Mouse (Mus musculus) gonadal fat pad, adult 2 months (tissue): ENCODE data around the gene Slc25a31. TPM values are rescaled to one million over a fixed set of nuclear protein-coding genes. Genes with fewer than 3 reads are reported as not detected.

ENCODE experiments used
- DNase-seq: peaks from one replicate; pipeline ENCODE4 v3.0.0-alpha.2; 2012; ENCODE audit warnings: low read depth
- polyA plus RNA-seq: library from polyadenylated mRNA; depleted of rRNA; stranded (reverse); fragments of >200 nt; gene quantifications from 2 replicates; pipeline ENCODE4 v1.2.3, GENCODE M21; 2012; rRNA removed

Gene Slc25a31
- 0.15 and 0.27 TPM in 2 replicates for polyA plus RNA-seq

DNA sequence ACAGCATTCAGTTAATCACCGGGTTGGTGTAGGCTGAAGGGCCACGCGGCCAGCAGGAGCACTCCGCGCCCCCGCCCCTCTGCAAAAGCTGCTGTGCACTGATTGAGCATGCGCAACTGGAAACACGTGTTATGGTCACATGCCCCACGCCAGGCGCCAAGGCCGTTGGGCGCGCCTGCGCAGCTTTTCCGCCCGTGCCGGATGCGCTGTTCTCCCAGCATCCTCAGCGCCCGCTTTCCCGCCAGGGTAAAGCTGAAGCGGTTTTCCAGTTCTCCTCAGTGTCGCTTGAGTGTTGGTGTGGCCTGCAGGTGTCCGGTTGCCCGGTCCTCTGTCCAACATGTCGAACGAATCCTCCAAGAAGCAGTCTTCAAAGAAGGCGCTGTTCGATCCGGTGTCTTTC is at the start of gene Slc25a31:
TSS of gene Slc25a31 (plus strand) at position 201 of the 400 bp plus-strand sequence.
- no peak for DNase-seq

DNA sequence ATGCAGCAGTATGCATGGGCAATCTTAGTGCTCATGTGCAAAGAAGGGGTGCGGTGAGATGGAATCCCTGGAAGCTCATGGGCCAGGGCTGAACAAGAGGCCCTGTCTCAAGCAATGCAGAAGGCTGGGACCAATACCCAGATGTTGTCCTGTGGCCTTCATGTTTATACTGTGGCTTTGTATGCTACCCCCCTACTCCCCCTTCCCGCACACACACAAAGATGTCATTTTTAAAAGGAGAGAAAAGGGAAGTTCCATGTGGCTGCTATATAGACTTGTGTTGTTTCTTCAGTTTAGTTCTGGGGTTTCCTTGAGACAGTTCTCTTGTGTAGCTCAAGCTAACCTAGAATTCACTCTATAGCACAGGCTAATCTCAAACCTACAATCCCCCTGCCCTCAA is 48.4 kb upstream of the Slc25a31 start:
- no peak for DNase-seq

DNA sequence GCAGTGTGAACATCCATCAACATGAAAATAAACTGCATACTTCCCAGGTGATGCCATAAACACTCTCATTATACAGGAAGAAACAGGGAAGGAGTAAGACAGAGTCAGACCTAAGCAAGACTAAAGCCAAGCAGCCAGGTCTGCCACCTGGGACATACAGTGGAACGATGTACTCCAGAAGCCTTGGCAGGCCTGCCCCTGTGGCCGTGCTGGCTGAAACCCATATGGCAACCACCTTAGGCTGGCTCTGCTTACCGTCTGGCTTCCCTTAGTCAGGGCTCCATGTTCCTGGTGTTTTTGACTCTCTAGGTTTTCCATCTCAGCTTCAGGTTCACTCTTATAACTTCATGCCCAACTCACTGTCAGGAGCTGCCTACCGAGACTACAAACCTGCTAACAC is 42.5 kb upstream of the Slc25a31 start:
- DNase-seq = no peak

DNA sequence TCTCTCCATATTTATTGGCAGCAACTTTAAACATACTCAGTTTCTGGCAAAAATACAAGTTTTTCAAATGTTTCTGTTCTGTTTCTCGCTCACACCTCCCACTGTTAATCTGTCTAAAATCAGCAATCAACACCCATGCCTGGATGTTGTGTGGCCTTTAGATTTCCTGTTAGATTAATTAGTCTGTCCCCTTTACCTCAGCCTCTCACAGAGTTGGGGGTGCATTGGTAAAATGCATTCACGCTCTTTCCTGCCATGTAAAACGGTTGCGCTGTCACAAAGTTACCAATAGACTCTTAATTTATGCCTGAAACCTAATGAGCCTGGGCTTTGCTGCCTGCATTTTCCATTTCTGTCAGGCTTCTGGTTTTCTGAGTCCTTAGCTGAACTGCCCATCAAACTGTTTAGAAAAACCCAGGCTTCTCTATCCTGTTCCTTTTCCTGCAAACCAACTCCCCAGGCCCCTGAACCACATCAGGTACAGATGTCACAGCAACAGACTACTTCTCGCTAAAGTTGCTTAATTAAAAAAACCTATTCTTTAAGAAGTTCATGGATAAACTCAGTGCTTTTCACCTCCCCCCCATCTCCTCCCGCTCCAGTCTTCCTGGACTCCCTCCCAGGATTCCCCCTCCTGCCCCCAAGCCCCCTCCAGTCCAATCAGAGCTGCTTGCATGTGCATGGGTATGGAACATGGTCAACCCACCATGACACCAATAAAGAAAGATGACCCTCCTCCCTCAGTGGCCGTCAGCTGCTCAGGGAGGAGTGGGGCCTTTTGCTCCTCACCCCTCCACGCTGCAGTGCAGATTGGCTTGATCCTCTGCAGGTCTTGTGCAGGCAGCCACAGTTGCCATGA is 41.6 kb upstream of the Slc25a31 start:
- no peak for DNase-seq

DNA sequence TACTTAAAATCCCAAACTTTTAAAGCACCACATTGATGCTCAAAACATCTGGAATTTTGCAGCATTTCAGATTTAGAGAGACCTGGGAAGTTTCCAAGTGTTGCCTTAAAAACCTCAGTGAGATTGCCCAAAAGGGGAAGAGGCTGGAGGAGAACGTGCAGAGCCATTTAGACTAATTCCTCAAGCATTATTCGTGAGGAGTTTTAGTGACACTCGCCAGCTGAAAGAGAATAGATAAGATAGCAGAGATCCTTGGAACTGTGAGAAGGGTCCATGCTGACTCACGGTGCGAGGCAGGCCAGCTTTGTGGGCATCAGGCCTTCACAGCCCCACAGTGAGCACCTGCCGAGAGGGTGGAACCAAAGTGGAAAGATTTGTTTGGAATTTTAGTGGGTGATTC is 39.8 kb upstream of the Slc25a31 start:
- no peak for DNase-seq

DNA sequence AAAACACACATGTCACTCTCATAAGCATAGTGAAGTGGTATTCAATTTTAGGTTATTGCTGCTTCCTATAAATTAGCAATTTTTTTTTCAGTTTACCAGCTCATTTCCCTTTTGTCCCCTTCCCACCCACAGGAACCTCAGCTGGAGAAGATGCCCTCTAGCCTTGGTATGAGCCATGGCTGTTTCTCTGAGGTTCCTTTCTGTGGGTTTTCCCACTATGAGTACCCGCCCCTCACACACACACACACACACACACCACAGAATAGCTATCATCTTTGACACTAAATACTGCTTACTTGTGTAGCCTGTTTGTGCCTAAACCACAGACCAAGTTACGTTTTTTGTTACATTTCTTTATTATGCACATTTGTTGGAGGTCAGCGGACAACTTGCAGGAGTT is 39.3 kb upstream of the Slc25a31 start:
- no peak for DNase-seq

DNA sequence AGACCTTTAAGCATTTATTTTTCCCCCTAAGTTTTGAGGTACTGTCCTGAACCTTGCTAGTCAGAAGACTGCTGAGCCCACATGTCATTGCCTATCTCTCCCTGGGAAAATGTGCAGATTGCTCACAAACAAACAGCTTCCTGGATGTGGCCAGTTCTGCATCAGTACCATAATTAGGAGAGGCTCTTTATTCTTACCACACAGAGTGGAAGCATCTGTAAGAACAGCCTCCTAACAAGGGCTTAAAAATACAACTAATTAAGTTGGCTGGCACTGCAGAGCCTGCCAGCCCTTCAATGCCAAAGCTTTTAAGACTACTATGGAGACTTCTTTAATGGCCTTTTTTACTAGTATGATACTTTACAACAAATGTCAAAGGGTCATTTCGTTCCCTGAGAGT is 35.1 kb upstream of the Slc25a31 start:
- DNase-seq = no peak

DNA sequence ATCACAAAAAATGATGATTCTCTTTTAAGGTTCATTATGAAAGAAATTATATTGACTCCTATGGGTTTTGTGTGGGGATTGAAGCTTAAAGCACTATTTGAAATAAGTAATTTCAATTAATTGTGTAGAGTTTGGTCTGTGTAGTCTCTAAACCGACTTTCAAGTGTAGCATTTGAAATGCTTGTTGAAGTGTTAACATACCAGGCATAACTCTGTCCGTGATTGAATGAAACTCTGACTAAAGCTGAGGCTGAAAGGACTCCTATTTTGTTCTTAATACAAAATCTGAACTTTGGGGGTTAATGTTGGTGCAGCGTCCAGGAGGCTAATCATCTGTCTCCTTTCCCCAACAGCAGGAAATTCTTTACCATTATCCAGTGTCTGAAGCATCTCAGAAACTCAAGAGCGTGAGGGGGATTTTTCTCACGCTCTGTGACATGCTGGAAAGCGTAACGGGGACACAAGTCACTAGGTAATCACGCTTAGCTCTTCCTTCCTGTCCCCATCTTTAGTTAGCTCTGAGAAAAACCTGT is 33.7 kb upstream of the Slc25a31 start:
- DNase-seq = no peak

DNA sequence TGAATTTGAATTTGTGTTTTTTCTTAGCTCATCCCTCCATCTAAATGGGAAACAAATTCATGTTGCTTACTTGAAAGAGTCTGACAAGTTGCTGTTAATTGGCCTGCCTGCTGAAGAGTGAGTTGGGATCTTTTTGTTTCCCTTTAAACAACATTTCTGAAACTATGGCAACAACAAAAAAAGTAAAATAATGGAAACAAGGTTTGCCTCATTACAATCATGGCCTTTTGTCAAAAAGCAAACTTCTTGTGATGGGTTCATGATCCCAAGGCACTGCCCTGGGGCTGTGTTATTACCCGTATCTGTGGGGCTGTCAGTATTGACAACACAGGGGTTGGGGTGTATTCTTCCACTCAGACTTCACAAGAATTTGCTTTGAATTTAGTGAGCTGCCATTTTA is 29.8 kb upstream of the Slc25a31 start:
- DNase-seq = no peak

DNA sequence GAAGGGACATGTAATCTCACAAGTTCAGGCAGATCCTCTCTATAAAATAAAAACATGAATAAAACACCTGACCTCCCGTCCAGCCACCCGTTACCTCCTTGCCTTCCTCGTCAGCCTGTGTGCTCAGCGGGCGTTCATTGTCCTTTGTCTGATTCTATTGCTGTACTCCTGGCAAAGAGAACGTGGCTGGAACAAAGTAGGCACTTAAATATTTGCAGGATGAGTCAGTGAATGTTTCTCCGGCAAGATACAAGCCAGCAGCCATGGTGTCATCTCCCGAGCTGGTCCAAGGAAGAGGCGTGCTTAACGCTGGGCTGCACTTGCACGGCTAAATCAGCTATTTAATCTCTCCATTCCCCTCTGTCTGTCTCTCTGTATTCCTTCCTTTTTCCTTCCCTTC is 26.3 kb upstream of the Slc25a31 start:
- peak; percentile 50 for DNase-seq

DNA sequence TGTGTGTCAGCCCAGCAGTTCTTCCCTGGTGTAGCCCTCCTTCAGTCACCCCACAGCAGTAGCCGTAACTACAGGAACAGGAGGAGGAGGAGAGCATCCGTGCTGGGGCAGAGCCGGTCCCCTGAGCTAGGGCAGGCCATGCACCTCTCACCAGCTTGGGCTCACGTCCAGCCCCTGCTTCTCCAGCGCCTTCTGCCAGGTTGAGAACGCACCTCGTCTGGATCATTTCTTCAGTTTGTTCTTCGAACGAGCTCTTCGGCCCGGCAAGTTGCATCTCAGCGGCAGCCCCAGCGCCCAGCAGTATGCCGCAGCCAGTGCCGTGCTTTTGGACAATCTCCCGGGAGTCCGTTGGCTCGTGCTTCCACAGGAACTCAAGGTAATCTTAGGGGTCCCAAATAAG is 25.5 kb upstream of the Slc25a31 start:
- no peak for DNase-seq

DNA sequence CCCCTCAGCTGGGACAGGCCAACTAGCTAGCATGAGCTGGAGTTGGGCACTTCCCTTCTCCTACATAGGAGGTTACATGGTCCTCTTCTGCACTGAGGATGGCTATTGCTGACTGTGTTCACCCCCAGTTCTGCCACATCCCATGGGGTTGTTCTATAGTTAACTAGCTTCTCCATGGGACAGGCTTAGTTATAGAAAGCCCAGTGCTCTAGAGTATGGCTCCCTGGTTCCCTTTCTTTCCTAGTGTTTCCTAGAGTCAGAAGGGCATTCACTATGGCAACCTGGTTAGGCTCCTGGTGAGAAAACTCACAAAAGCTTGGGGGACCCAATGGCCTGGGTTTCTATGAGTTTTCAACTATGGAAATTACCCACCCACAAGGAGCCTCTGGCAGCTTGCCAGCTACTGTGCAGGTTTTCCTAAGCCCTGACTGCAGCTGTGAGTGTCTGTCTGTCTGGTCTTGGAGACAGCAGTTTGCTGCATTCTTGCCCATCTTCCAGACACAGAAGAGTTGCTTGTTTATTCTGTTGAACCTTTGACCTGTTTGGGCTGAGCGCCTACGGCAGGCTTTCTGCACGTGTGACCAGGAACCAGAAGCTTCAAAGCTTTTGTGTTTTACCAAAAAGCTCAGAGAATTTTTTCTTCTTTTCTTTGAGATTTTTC is 22.7 kb upstream of the Slc25a31 start:
- no peak for DNase-seq

DNA sequence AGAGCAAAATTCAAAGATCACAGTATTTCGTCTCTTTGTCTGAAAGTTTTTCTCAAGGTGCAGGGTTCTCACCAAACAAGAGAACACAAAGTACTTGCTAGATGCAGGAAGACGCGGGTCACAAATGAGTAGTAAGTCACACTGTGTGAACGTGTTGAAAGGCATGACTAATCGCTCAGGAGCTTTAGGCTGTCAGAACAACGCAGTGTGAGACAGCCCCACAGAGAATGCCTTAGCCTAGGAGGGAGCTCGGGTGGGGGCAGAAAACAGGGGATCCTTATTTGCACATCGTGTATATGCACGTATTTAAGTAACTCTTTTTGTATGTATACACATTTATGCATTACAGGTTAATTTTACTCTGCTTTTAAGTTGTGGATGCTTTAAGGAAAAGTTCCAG is 21.8 kb upstream of the Slc25a31 start:
- DNase-seq = no peak

DNA sequence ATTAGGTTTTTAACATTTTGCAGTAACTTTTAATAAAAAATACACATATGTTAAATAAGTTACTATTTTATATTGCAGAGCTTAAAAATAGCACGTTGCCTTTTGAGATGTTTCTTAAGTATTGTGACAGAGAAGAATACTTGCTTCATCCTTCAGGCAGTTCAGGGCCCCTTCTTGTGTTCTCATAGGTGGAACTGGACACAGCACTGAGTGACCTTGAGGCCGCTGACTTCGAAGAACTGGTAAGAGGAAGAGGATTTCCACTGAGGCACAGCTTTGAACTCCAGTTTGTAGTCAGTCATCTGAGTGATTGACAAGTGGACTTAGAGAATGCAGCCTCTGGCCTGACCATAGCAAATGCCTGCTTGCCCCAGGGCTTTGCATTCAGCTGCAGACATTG is 21.1 kb upstream of the Slc25a31 start:
- DNase-seq = no peak

DNA sequence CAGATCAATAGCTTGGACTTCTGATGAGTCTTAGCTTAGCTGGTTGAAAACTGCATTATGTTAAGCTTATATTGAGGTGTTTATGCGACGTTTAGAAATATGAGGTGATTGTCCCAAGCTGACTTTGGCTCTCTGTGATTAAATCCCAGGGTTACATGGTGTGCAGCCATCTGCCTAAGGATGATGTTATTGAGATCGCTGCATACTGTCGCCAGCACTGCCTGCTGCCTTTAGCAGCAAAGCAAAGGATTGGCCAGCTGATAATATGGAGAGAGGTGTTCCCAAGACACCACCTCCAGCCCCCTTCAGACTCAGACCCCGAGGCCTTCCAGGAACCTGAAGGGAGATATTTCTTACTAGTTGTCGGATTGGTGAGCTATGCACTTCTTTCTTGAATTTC is 17.1 kb upstream of the Slc25a31 start:
- no peak for DNase-seq

DNA sequence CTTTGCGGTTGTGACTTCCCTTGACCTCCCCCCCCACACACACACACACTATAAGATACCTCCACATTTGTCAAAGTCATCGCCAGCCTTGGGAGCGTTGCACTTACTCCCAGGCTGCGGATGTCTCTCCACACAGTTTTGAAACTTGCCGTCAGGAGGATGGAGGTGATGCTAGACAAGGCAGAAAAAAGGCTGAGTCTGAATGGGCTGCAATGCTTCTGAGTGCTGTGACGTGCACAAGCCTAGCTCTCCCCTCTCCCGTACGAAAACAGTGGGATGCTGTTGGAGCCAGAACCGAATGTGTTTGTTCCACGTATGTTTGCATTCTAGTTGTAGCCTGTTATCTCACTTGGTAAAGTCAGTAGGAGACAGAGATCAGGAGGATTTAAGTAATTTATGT is 15.2 kb upstream of the Slc25a31 start:
- DNase-seq = no peak

DNA sequence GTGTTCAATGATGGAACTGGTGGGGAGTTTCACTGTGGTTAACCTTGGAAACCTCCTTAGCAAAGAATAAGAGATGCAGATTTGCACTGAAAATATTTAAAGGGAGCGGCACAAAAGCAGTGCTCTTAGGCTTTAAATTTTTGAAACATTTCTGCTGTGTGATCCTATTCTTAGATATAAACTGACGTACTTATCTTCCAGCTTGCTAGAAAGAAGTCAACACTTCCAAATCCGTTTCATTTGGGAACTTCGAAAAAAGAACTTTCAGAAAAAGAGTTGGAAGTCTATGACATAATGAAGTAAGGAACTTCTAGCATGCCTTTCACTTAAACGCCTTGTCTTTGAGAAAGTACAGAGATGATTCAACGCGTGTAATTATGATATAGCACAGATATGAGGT is 14.7 kb upstream of the Slc25a31 start:
- no peak for DNase-seq

DNA sequence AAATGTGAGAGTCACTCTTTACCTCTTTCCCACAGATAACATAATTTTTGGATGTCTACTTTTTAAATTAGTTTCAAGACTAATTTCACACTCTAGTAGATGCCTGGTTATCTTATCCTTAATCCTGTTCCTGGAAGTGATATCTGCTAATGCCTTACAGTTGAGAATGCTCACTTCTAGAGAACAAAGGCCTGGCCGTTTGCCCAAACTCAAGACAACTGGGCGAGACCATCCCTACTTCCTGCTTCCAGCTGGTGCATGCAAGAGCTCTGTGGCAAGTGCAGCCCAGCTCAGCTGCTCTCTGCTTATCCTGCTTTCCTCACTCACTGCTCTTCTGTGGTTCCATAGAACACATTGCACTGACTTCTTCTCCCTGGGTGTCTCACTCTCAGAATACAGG is 14.2 kb upstream of the Slc25a31 start:
- no peak for DNase-seq

DNA sequence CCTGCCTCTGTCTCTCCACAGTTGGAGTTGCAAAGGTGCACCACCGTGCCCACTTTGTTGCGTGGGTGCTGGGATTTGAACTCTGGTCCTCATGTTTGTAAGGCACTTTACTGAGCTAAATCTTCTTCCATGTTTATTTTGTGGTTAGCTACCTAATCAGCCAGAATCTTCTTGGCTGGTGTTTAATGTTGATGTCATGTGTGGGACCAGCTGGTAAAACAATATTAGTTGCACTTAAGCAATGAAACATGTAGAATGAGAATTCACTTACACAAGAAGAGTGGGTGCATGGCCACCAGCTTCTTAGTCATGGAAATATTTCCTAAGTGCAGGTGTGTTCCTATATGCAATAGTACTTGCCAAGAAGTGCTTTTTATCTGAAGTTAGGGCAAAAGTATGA is 13.5 kb upstream of the Slc25a31 start:
- DNase-seq = peak; percentile 65

DNA sequence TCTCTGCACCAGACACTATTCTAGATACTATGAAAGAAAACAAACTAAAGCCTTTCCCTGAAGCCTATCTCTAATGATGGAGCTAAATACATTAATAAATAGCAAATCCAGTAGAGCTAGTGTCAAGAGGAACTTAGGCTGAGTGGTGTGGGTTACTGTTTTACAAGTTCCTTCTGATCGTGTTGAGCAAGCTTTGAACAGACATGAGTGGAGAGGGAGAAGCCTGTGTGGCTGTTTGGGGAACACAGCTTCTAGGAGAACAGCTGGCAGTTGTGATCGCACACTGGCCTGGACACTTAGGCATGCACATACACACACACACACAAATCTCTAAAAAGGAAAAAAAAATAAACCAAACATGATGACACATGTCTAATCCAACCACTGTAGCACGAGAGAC is 9.8 kb upstream of the Slc25a31 start:
- no peak for DNase-seq

DNA sequence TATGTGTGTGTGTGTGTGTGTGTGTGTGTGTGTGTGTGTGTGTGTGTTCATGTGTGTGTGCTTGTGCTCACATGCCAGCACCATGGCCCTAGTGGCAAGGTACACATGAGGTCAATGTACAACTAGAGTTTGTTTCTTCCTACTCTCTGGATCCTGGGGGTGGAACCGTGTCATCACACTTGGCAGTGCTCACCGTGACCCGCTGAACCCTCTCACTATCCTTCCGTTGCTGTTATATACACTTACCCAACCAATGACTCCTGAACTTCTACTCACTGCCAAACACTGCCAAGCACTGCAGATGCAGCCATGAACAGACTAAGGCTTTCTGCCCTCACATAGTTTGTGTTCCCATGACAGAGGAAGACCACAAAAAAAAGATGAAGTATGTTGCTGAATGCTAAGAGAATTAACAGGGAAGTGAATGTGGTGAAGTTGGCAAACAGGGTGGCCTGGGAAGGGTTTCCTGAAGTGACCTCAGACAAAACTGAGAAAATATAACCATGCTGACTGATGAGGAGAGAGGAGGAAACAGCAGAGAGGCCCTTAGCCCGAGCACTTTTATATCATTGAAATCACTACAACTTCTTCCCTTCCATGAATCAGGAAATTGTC is 3.7 kb upstream of the Slc25a31 start:
- DNase-seq = peak; percentile 67

DNA sequence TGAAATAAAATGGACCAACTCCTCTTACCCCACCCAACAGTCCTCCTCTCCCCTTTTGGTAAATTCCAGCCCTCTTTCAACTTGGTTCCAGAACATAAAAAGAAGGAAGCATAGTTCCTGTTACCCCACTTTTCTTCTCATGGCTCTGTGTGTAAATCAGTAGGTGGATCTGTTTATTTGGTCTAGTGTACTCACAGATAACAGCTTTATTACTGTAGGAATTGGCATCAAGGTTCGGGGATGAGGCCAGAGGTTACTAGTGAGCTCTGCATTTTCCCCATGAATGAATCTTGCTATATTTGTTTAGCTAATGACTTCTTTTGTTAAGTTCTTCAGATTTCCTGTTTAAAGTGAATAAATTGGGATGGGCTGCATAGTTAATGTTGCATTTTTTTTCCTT is 7.4 kb downstream of the Slc25a31 start:
- DNase-seq = no peak

DNA sequence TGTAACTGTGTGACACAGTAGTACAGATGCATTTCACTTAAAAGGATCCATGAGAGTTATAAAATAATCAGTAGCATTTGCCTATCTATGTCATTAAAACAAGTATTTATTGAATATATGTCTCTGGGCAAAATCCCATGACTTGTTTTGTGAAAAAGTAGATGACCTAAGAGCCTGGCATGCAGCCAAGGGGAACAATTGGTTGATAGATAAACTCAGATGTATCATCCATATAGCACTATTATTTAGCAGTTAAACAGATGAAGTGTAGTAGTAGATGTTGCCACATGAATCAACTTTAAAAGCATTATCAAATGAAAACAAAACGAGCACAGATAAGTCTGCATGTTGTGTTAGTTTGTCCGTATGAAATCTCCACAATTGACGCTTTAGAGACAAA is 10.4 kb downstream of the Slc25a31 start:
- DNase-seq = no peak
